Mouse (Mus musculus): ENCODE data around the gene Fry. TPM values are rescaled to one million over a fixed set of nuclear protein-coding genes. Genes with fewer than 3 reads are reported as not detected.

The Fry gene
- polyA plus RNA-seq, 1 experiment from 2014 or later, result 12.4 TPM

GRCm38 (mm10) chr5:150196881-150197311 lies 78.5 kb downstream of the Fry start:
- 67% methylated on average over 6 of the region's 6 CpGs for WGBS (ENCODE audit: missing documents)
- no peak overlapping the region for H3K4me3 ChIP-seq (ENCODE audit: inconsistent target)

GRCm38 (mm10) chr5:150206749-150207148 lies 88.3 kb downstream of the Fry start:
- H3K36me3 ChIP-seq (ENCODE audit: inconsistent target), result no peaks in the 10 kb centered on the region
- H3K4me3 ChIP-seq (ENCODE audit: inconsistent target), result no peak overlapping the region
- no peak overlapping the region for H3K27ac ChIP-seq
- no peaks in the 10 kb centered on the region for H3K79me2 ChIP-seq (ENCODE audit: inconsistent target)
- WGBS (ENCODE audit: missing documents), result 95% methylated on average over 6 of the region's 6 CpGs

More at GRCm38 (mm10) chr5:150196881-150197311, 78.5 kb downstream of the Fry start:
- no peak overlapping the region for H3K27ac ChIP-seq
- no peaks in the 10 kb centered on the region for H3K79me2 ChIP-seq (ENCODE audit: inconsistent target)
- no peaks in the 10 kb centered on the region for H3K36me3 ChIP-seq (ENCODE audit: inconsistent target)

- Histone ChIP-seq H3K4me3 (ENCODE audit: inconsistent target) (no peak overlapping the region), H3K36me3 (ENCODE audit: inconsistent target) (no peaks in the 10 kb centered on the region), H3K27ac (no peak overlapping the region), H3K79me2 (ENCODE audit: inconsistent target) (no peaks in the 10 kb centered on the region)
- WGBS (ENCODE audit: missing documents), result 97% methylated on average over 18 of the region's 18 CpGs
These were observed 89.2 kb downstream of the Fry start for GRCm38 (mm10) chr5:150207596-150207995.

- H3K27ac ChIP-seq, result no peak overlapping the region
- no peaks in the 10 kb centered on the region for H3K36me3 ChIP-seq (ENCODE audit: inconsistent target)
- WGBS (ENCODE audit: missing documents), result 86% methylated on average over 7 of the region's 7 CpGs
- no peaks in the 10 kb centered on the region for H3K79me2 ChIP-seq (ENCODE audit: inconsistent target)
- H3K4me3 ChIP-seq (ENCODE audit: inconsistent target), result no peak overlapping the region
These were observed 89.6 kb downstream of the Fry start for GRCm38 (mm10) chr5:150208009-150208408.

- Histone ChIP-seq H3K27ac (no peak overlapping the region), H3K36me3 (ENCODE audit: inconsistent target) (no peaks in the 10 kb centered on the region), H3K4me3 (ENCODE audit: inconsistent target) (no peak overlapping the region), H3K79me2 (ENCODE audit: inconsistent target) (no peaks in the 10 kb centered on the region)
- WGBS (ENCODE audit: missing documents), result 96% methylated on average over 6 of the region's 6 CpGs
These were observed 95.6 kb downstream of the Fry start for GRCm38 (mm10) chr5:150214081-150214480.

- WGBS (ENCODE audit: missing documents), result 44% methylated on average over 11 of the region's 11 CpGs
- no peak overlapping the region for H3K27ac ChIP-seq
- H3K4me3 ChIP-seq (ENCODE audit: inconsistent target), result no peak overlapping the region
- H3K79me2 ChIP-seq (ENCODE audit: inconsistent target), result no peaks in the 10 kb centered on the region
- no peaks in the 10 kb centered on the region for H3K36me3 ChIP-seq (ENCODE audit: inconsistent target)
These were observed 97.6 kb downstream of the Fry start for GRCm38 (mm10) chr5:150216066-150216465.

- H3K27ac ChIP-seq, result no peak overlapping the region
- H3K36me3 ChIP-seq (ENCODE audit: inconsistent target), result no peaks in the 10 kb centered on the region
- no peaks in the 10 kb centered on the region for H3K79me2 ChIP-seq (ENCODE audit: inconsistent target)
- no peak overlapping the region for H3K4me3 ChIP-seq (ENCODE audit: inconsistent target)
- 74% methylated on average over 8 of the region's 8 CpGs for WGBS (ENCODE audit: missing documents)
These were observed 101.0 kb downstream of the Fry start for GRCm38 (mm10) chr5:150219457-150219856.

- WGBS (ENCODE audit: missing documents), result 48% methylated on average over 7 of the region's 7 CpGs
- Histone ChIP-seq H3K4me3 (ENCODE audit: inconsistent target) (no peak overlapping the region), H3K79me2 (ENCODE audit: inconsistent target) (no peaks in the 10 kb centered on the region), H3K27ac (no peak overlapping the region), H3K36me3 (ENCODE audit: inconsistent target) (no peaks in the 10 kb centered on the region)
These were observed 101.9 kb downstream of the Fry start for GRCm38 (mm10) chr5:150220333-150220732.

- Histone ChIP-seq H3K79me2 (ENCODE audit: inconsistent target) (no peaks in the 10 kb centered on the region), H3K36me3 (ENCODE audit: inconsistent target) (no peaks in the 10 kb centered on the region), H3K4me3 (ENCODE audit: inconsistent target) (no peak overlapping the region), H3K27ac (no peak overlapping the region)
- WGBS (ENCODE audit: missing documents), result 94% methylated on average over 6 of the region's 6 CpGs
These were observed 103.4 kb downstream of the Fry start for GRCm38 (mm10) chr5:150221806-150222205.

GRCm38 (mm10) chr5:150223546-150224239 lies 105.2 kb downstream of the Fry start:
- Histone ChIP-seq H3K4me3 (ENCODE audit: inconsistent target) (no peak overlapping the region), H3K27ac (no peak overlapping the region), H3K36me3 (ENCODE audit: inconsistent target) (no peaks in the 10 kb centered on the region), H3K79me2 (ENCODE audit: inconsistent target) (no peaks in the 10 kb centered on the region)
- 96% methylated on average over 10 of the region's 10 CpGs for WGBS (ENCODE audit: missing documents)

- Histone ChIP-seq H3K27ac (no peak overlapping the region), H3K36me3 (ENCODE audit: inconsistent target) (no peaks in the 10 kb centered on the region), H3K79me2 (ENCODE audit: inconsistent target) (no peaks in the 10 kb centered on the region), H3K4me3 (ENCODE audit: inconsistent target) (no peak overlapping the region)
- 88% methylated on average over 5 of the region's 5 CpGs for WGBS (ENCODE audit: missing documents)
These were observed 110.6 kb downstream of the Fry start for GRCm38 (mm10) chr5:150229086-150229485.

GRCm38 (mm10) chr5:150229776-150230175 lies 111.3 kb downstream of the Fry start:
- Histone ChIP-seq H3K4me3 (ENCODE audit: inconsistent target) (no peak overlapping the region), H3K36me3 (ENCODE audit: inconsistent target) (no peaks in the 10 kb centered on the region), H3K27ac (no peak overlapping the region), H3K79me2 (ENCODE audit: inconsistent target) (no peaks in the 10 kb centered on the region)
- 98% methylated on average over 4 of the region's 4 CpGs for WGBS (ENCODE audit: missing documents)

GRCm38 (mm10) chr5:150232159-150233150 lies 114.0 kb downstream of the Fry start:
- WGBS (ENCODE audit: missing documents), result 45% methylated on average over 13 of the region's 21 CpGs

GRCm38 (mm10) chr5:150233154-150233886 lies 114.9 kb downstream of the Fry start:
- no peaks in the 10 kb centered on the region for H3K79me2 ChIP-seq (ENCODE audit: inconsistent target)
- H3K36me3 ChIP-seq (ENCODE audit: inconsistent target), result no peaks in the 10 kb centered on the region
- H3K27ac ChIP-seq, result no peak overlapping the region
- WGBS (ENCODE audit: missing documents), result 28% methylated on average over 17 of the region's 17 CpGs
- no peak overlapping the region for H3K4me3 ChIP-seq (ENCODE audit: inconsistent target)

More at GRCm38 (mm10) chr5:150232159-150233150, 114.0 kb downstream of the Fry start:
- Histone ChIP-seq H3K4me3 (ENCODE audit: inconsistent target) (no peak overlapping the region), H3K79me2 (ENCODE audit: inconsistent target) (no peaks in the 10 kb centered on the region), H3K27ac (no peak overlapping the region), H3K36me3 (ENCODE audit: inconsistent target) (no peaks in the 10 kb centered on the region)

All from macrophage (primary cell).